Mouse (Mus musculus) cerebellum, postnatal 25 days (tissue): ENCODE data around the gene Gm5148.
A peak's percentile ranks its signal among the peaks of the same experiment; 100 is the strongest.

ENCODE experiments used
- DNase-seq, 2 experiments: peaks; one replicate each; pipeline ENCODE4 v3.0.0; 2021; ENCODE audit warnings: mixed read lengths in 2 of 2

The Gm5148 gene

DNA sequence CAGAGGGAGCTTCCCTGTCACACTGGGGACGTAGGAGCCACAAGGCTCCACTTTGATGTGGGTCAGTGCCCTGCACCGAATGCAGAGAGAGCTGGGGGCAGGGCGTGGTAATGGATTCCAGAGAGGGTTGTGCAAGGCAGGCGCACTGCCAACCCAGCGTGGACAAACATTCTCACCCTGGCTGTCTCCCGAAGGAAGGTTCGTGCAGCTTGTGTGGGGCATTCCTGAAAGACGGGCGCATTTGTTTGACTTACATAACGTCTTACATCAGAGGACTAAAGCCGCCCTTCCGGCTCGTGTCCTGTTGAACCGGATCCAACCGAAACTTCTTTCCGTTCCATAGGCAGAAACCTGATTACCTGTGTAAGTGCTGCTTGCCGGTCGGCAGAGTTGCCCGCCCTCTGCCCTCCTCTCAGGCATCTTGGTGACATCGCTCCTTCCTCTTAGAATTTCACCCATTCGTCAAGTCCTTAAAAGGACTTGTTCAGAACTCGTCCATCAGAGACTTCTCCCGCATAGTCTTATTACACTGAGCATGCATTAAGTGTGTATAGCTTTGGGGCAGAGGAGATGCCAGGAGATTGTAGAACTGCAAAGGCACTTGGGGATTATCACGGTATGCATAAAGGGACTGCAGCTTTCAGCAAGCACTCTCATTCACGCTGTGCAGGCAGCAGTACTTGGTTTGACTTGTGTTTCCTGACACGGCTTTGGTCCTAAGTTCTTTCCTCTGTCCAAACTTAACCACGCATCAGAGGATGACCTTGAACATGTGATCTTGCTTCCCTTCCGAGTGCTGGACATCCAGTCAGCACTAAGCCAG lies 36.9 kb downstream of the Gm5148 start:
- DNase-seq: peak; percentile 72 to 74

- DNase-seq: no peak
Observed at GRCm38 (mm10) chr3:37686751-37687150, 37.5 kb downstream of the Gm5148 start.

DNA sequence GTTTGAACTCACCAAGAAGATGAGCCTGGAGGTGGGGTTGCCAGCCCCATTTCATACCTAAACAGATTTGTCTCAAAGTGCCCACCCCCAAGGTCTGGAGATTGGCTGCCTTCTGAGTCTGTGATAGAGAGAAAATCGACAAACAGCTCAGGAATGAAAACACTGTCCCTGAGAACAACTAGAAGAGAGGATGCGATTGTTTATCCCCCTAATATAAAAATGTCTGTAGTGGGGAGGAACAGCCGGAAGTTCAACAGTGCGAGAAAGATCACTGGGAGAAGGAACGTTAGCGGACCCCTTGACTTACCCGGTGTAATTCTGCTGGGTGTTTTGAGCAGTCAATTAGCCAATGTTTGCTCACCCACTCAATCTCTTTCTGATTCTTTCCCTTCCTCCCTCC lies 38.1 kb downstream of the Gm5148 start:
- no peak for DNase-seq

DNA sequence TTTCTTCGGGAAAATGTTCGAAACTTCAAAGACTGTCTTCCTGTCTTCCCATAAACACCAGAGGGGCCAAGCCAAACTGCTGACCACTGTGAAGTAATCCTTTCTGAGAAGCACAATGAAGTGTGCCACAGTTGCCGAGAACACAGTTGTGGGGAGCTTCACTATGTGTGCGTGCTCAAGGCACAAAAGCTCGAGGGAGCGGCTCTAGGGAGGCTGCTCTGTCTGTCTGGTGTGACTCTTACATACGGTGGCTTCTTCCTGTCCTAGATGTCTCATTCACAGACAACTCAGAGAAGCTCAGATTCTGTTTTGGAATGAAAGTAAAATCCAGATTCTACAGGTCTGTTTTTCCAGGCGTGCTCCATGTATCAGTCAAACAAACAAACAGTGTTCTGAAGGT lies 48.0 kb downstream of the Gm5148 start:
- no peak for DNase-seq

GRCm38 (mm10) chr3:37675056-37675525 lies 49.2 kb downstream of the Gm5148 start:
- DNase-seq: no peak

DNA sequence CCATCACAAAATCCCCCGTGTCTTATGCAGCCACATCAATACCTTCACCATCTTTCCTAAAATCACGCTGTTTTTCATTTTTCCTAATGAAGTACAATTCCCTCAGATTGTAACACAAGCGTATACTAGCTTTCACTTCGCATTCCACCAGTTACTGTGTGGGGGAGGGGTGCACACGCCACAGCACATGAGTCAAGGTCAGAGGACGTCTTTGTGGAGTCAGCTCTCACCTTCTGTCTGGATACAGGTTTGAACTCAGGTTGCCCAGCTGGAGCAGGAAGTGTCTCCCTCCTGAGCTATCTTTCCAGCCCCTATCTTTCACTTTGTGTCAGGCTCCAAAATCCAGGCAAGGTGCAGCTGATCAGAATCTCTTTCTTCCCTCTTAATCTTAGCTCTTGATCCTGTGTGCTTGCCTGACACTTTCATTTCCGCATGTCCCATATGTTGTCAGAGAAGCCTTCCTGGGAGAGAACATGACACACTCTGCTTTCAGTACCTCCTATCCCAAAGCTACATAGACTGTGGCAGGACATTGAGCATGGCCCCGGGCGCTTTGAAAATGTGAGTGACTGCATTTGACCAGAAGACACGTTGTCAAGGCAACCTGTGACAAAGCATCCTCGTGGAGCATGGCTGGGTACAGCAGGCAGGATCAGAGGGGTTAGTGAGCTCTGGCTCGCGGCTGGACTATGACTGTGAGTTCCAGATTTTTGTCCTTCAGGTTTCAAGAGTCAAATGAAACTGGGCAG lies 50.6 kb downstream of the Gm5148 start:
- no peak for DNase-seq

- DNase-seq: no peak
Observed at GRCm38 (mm10) chr3:37672266-37673040, 51.8 kb downstream of the Gm5148 start.

DNA sequence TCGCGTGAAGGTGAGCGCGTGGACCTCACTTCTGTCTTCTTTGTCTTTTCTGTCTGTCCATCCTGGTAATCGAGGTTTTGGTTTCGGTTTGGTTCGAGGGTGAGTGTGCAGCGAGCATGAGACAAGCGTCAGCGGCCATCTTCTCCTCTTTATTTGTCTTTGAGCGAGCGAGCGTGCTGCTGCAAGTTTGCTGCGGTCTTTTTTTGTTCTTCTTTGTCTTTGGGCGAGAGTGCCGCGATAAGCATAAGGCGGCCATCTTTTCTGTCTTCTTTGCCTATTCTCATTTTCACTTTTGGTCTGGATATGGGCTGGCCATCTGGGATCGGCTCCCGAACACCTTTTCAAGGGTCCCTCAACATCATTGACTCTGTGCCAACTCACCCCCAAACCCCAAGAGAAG lies 55.2 kb downstream of the Gm5148 start:
- no peak for DNase-seq

GRCm38 (mm10) chr3:37668652-37669051 lies 55.6 kb downstream of the Gm5148 start:
- no peak for DNase-seq

DNA sequence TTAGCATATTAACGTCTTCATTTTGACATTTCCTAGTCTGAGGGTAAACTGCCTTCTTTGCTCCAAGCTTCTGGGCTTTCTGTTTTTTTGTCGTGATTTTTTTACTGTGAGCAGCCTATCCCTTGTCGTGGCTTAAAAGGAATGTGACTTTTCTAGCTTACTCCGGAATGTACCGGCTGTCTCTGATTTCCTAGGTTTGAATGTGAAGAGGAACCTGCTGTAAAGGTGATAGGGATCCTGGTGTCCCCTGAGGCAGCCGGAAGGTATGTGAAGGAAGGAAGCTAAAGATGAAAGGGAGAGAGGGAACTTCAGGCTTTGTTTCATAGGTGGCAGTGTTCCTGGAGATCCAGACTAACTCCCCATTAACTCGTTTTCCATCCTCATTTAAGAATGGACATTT lies 56.6 kb downstream of the Gm5148 start:
- no peak for DNase-seq

- no peak for DNase-seq
Observed at GRCm38 (mm10) chr3:37667119-37667467, 57.2 kb downstream of the Gm5148 start.

GRCm38 (mm10) chr3:37666291-37667118 lies 57.8 kb downstream of the Gm5148 start:
- DNase-seq: no peak
